Mouse (Mus musculus) ES-E14 (cell line): ENCODE results near the gene Ptprg. TPM values are rescaled to one million over a fixed set of nuclear protein-coding genes. Genes with fewer than 3 reads are reported as not detected.

Source experiments
- DNase-seq: peaks from one replicate; pipeline ENCODE4 v3.0.0-alpha.2; 2013; ENCODE audit warnings: low read depth, low spot score
- H3K27ac ChIP-seq: 2 replicates; pipeline ENCODE4 v1.5.1; 2012; ENCODE audit warnings: low read depth, mild to moderate bottlenecking, low read length, moderate library complexity, mixed read lengths; ENCODE audit not compliant: poor library complexity, insufficient read depth, severe bottlenecking
- H3K36me3 ChIP-seq: 2 replicates; pipeline ENCODE4 v1.6.1; 2012; ENCODE audit warnings: mild to moderate bottlenecking, low read length, moderate library complexity, mixed read lengths; ENCODE audit not compliant: control insufficient read depth, poor library complexity, insufficient read depth, severe bottlenecking
- H3K4me1 ChIP-seq, 2 experiments: fragments of 150-350 bp in 1 of 2; sonication (generic) in 1 of 2; 2 replicates each; pipeline ENCODE4 v1.6.1; 2012; ENCODE audit warnings: low read length in 2 of 2, mild to moderate bottlenecking in 1 of 2, mixed read lengths in 1 of 2; ENCODE audit not compliant: control insufficient read depth in 2 of 2, insufficient read depth in 2 of 2, poor library complexity in 1 of 2
- H3K4me3 ChIP-seq, 2 experiments: fragments of 150-350 bp in 1 of 2; sonication (generic) in 1 of 2; 2 replicates each; pipeline ENCODE4 v1.5.1; 2012; ENCODE audit warnings: low read length in 2 of 2, low read depth in 1 of 2, mild to moderate bottlenecking in 1 of 2, mixed read lengths in 1 of 2; ENCODE audit not compliant: insufficient read depth in 1 of 2, poor library complexity in 1 of 2, severe bottlenecking in 1 of 2
- H3K9ac ChIP-seq: 2 replicates; pipeline ENCODE4 v1.6.1; 2012; ENCODE audit warnings: low read depth, mild to moderate bottlenecking, low read length, mixed read lengths; ENCODE audit not compliant: poor library complexity, insufficient read depth, severe bottlenecking
- H3K9me3 ChIP-seq: fragments of 150-350 bp; sonication (generic); 2 replicates; pipeline ENCODE4 v1.6.1; 2012; ENCODE audit warnings: low read depth, mild to moderate bottlenecking, low read length; ENCODE audit not compliant: control insufficient read depth, insufficient read depth
- CHD2 ChIP-seq: IDR thresholded peaks from 2 replicates; pipeline ENCODE4 v1.6.1; 2014; ENCODE audit warnings: mild to moderate bottlenecking, low read depth, low read length, inconsistent platforms
- HCFC1 ChIP-seq: IDR thresholded peaks from 2 replicates; pipeline ENCODE4 v1.6.1; 2012; ENCODE audit warnings: low read length, inconsistent platforms, borderline replicate concordance; ENCODE audit not compliant: insufficient read depth
- MAFK ChIP-seq: IDR thresholded peaks from 2 replicates; pipeline ENCODE4 v1.6.1; 2014; ENCODE audit warnings: mild to moderate bottlenecking, low read depth, low read length, inconsistent platforms; ENCODE audit not compliant: insufficient read depth
- ZC3H11A ChIP-seq: IDR thresholded peaks from 2 replicates; pipeline ENCODE4 v1.6.1; 2012; ENCODE audit warnings: low read depth, mild to moderate bottlenecking, inconsistent platforms, low read length, borderline replicate concordance
- ZNF384 ChIP-seq: IDR thresholded peaks from 2 replicates; pipeline ENCODE4 v1.6.1; 2012; ENCODE audit warnings: low read depth, low read length, inconsistent platforms
- in situ Hi-C, 2 experiments: fragments of 600-800 bp; cut with MboI; formaldehyde crosslinking; loops; one replicate each; pipeline ENCODE4 v1.15.1; 2025; ENCODE audit warnings: low sequenced_read_pairs in 2 of 2, inconsistent platforms in 1 of 2; ENCODE audit not compliant: unreplicated experiment in 2 of 2
- total RNA-seq: library from RNA; depleted of rRNA; stranded (reverse); fragments of 300-350 nt; gene quantifications from 2 replicates; pipeline ENCODE4 v1.2.3, GENCODE M21; 2012

Gene Ptprg
- total RNA-seq, 1 experiment: 59.8 TPM

- Histone ChIP-seq H3K27ac (no peak overlapping the region), H3K4me1 (no peaks in the 10 kb centered on the region), H3K9ac (no peak overlapping the region), H3K36me3 (no peaks in the 10 kb centered on the region), H3K4me3 (no peak overlapping the region), H3K9me3 (no peaks in the 10 kb centered on the region)
- TF ChIP-seq ZC3H11A (no peak), MAFK (no peak), ZNF384 (no peak), HCFC1 (no peak), CHD2 (no peak)
- in situ Hi-C loops: no loop called here
- DNase-seq: no peak
These were observed 428.4 kb downstream of the Ptprg start for GRCm38 (mm10) chr14:11981764-11982163.

GRCm38 (mm10) chr14:11983031-11983430 lies 429.7 kb downstream of the Ptprg start:
- H3K9me3 ChIP-seq: no peaks in the 10 kb centered on the region
- in situ Hi-C loops: no loop called here
- no peak for DNase-seq

GRCm38 (mm10) chr14:11984086-11984485 lies 430.8 kb downstream of the Ptprg start:
- no peaks in the 10 kb centered on the region for H3K4me1 ChIP-seq
- in situ Hi-C loops: no loop called here
- no peak for DNase-seq
- H3K4me3 ChIP-seq: no peak overlapping the region
- no peaks in the 10 kb centered on the region for H3K36me3 ChIP-seq
- H3K27ac ChIP-seq: no peak overlapping the region
- H3K9ac ChIP-seq: no peak overlapping the region
- TF ChIP-seq MAFK (no peak), ZC3H11A (no peak), CHD2 (no peak), HCFC1 (no peak), ZNF384 (no peak)
- no peaks in the 10 kb centered on the region for H3K9me3 ChIP-seq

More at GRCm38 (mm10) chr14:11983031-11983430, 429.7 kb downstream of the Ptprg start:
- Histone ChIP-seq H3K4me3 (no peak overlapping the region), H3K9ac (no peak overlapping the region), H3K4me1 (no peaks in the 10 kb centered on the region), H3K36me3 (no peaks in the 10 kb centered on the region), H3K27ac (no peak overlapping the region)
- TF ChIP-seq MAFK (no peak), CHD2 (no peak), ZC3H11A (no peak), HCFC1 (no peak), ZNF384 (no peak)

- Histone ChIP-seq H3K27ac (no peak overlapping the region), H3K9ac (no peak overlapping the region), H3K9me3 (no peaks in the 10 kb centered on the region), H3K4me3 (no peak overlapping the region), H3K36me3 (no peaks in the 10 kb centered on the region), H3K4me1 (no peaks in the 10 kb centered on the region)
- no peak for TF ChIP-seq ZC3H11A
- TF ChIP-seq CHD2: no peak
- TF ChIP-seq HCFC1: no peak
- TF ChIP-seq ZNF384: no peak
- no peak for TF ChIP-seq MAFK
- no peak for DNase-seq
- in situ Hi-C loops: no loop called here
These were observed 435.6 kb downstream of the Ptprg start for GRCm38 (mm10) chr14:11988975-11989374.

GRCm38 (mm10) chr14:11991151-11991550 lies 437.8 kb downstream of the Ptprg start:
- no peaks in the 10 kb centered on the region for H3K36me3 ChIP-seq
- TF ChIP-seq ZNF384 (no peak), CHD2 (no peak), MAFK (no peak), HCFC1 (no peak), ZC3H11A (no peak)
- in situ Hi-C loops: no loop called here
- H3K4me3 ChIP-seq: no peak overlapping the region
- no peaks in the 10 kb centered on the region for H3K4me1 ChIP-seq
- DNase-seq: no peak
- no peak overlapping the region for H3K27ac ChIP-seq
- H3K9ac ChIP-seq: no peak overlapping the region
- H3K9me3 ChIP-seq: no peaks in the 10 kb centered on the region
